Mouse (Mus musculus): ENCODE measurements around the gene Colec11.

The Colec11 gene

DNA sequence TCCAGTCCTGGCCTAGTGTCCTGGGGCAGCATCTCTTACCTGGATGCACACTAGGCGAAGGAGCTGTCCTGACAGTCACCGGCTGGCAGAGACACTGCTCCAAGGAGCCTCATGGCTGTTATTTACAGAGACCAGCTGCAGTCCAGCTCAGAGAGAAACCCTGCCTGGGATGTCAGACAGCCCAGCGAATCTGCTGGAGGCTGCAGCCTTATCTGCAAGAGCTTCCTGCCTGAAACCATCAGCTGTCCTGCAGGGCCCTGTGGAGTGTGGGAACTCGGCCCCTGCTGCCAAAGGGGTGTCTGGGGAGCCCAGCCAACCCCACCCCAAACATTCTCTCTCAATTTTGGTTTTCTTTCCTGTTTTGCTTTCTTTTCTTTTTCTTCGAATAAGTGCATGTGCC is at the start of gene Colec11:
Gene Colec11, minus strand, starts transcription at position 183 of the 400 bp plus-strand sequence.
- no peak for DNase-seq (ENCODE audit: low spot score in 2 of 2)

DNA sequence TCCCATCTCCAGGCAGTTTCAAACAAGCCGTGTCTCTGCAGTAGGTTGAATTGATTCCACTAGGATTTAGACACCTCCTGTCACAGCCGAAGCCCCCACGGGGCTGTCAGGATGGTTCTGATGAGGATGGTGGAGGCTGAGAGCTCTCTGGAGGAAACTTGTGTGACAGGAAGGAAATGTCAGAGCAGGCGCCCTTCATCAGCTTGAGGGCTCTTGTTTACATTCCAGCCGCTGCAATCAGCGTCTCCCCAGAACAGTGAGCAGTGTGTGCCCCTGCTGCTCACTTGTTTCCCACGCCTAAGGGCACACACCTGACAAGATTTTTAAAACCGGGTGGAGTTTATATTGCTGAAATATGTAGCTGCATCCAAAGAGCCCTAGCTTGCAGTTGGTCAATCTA is 44.1 kb upstream of the Colec11 start:
- no peak for DNase-seq (ENCODE audit: low spot score in 2 of 2)

DNA sequence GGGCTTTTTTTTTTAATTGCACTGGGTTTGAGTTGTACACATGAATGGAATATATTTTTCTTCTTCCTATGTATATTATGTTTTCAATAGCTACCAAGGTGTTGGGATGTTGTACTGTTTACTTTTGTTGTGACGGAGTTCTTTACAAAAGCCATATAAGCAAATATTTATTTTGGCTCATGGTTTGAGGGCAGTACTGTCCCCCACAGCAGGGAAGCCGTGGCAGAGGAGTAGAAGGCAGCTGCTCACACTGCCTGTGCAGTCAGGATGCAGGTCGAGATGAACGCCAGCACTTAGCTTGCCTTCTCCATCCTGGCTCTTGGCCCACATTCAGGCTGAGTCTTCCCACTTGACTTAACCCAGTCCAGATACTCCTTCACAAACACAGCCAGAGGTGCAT is 43.6 kb upstream of the Colec11 start:
- no peak for DNase-seq (ENCODE audit: low spot score in 2 of 2)

DNA sequence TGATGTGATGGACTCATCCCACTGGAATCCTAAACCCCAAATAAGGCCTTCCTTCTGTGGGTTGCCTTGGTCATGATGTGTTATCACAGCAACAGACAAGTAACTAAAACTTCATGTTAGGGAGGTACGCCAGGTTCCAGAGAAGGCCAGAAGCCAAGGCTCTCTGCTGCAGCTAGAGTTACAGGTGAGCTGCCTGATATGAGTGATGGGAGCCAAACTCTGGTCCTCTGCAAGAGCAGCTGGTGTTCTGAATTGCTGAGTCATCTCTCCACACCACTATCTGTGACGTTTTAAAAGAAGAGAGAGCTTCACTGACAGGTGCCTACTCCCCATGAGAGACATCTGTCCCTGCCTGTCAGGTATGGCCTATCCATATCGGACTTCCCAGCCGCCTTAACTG is 39.5 kb upstream of the Colec11 start:
- no peak for DNase-seq (ENCODE audit: low spot score in 2 of 2)

DNA sequence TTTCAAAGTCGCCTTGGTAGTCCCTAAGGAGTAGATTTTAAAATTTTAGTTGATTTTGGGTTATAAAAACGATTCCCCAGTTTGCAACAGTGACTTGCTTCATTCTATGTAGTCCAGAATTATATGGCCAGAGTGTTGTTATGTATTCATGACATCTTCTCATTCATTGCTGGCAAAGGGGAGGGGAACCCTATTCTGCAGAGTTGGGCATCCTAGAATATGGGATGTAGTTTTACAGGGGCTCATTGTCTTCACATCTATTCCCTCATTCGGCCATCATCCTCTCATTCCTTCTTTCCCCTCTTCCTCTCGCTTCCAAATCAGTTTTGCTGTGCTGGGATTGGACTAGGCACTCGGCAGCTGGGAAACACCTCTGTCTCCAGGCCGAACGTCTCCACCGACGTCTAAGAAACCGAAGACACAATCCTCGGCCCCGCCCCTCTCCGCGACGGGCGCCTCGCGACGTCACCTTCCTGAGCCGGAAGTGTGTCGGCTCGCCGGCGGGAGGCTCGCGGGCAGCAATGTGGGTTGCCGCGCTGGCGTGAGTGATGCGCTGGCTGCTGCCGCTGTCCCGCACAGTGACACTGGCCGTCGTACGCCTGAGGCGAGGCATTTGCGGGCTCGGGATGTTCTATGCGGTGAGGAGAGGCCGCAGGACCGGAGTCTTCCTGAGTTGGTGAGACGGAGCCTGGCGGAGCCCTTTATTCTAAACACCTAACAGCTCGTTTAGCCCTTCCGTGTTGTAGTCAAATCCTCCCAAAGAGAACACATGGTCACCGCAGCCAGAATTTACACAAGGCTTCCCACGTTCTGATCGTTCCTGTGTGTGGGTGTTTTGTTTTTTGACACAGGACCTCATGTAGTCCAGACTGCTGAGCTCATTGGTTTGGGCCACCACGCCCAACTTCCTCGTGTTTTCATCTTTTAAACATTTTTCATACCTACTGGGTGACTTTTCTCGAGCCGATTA is 26.2 kb upstream of the Colec11 start, which contains the start of gene Rnaseh1:
Gene Rnaseh1, plus strand, starts transcription at position 462 of the 970 bp plus-strand sequence.
- DNase-seq (ENCODE audit: low spot score in 2 of 2) = peak; percentile 84 to 87

DNA sequence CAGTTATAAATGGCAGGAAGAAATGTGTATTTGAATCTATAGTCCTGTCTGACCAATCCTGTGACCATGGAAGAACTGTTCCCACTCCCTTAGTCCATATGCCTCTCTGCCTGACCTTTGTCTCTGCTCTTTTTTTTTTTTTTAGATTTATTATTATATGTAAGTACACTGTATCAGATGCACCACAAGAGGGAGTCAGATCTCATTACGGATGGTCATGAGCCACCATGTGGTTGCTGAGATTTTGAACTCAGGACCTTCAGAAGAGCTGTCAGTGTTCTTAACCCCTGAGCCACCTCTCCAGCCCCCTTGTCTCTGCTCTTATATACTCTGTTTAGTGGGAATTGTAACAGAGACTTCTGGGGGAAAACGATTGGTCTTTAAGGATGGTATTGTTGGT is 15.6 kb upstream of the Colec11 start:
- DNase-seq (ENCODE audit: low spot score in 2 of 2) = no peak

DNA sequence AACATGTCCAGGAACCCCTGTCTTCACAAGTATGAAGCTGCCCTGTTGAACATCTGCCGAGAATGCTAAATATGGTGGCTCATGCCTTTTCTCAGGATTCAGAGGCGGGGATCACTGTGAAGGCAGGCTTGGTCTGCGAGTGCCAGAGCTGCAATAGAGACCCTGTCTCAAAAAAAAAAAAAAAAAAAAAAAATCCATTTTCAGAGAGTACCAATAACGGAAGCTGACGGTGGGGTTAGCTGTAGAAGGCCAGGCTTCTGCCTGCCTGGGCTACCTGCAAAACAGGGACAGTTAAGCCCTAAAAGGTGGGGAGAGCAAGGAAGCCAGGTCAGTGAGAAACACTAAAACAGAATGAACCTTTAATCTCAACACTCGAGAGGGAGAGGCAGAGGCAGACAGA is 13.4 kb upstream of the Colec11 start:
- no peak for DNase-seq (ENCODE audit: low spot score in 2 of 2)

DNA sequence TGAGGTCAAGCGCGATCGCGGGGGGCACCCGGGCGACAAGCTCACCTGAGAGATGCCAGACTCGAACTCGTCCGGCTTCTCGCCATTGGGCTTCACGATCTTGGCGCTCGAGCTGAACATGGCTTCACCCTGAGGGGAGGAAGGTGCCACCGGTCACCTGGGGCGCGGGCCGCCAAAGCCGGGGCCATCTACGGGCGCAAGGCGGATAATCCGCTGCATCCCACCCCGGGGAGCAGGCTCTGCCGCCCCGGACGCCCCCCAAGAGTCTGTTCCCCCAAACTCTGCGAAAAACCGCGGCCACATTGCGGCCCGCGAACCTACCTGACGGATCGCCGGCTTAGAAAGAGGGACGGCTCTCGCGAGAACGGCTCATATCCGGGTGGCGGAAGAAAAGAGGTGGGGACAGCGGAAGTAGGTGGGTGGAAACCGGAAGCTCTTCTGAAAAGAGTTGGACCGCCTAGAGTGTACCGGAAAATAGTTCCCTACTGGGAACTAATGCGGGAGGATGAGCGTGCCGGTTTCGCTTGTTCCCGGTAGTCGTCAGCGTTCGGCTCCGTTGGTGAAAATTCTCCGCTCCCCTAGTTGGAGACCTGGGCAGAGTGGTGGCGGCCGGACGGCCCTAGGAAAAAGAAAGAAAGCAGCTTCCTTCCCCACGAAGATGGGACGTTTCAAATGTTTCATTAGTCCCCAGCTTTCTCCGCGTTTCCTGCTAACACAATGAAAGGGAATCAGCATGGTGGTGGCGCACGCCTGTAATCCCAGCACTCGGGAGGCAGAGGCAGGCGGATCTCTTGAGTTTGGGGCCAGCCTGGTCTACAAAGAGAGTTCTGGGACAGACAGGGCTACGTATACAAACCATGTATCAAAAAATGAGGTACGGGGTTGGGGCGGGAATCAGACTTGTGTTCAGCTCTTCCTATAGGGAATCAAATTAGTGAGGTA is 12.6 kb upstream of the Colec11 start, which contains the start of gene Rps7:
Gene Rps7, minus strand, starts transcription at position 419 of the 942 bp plus-strand sequence.
- DNase-seq (ENCODE audit: low spot score in 2 of 2) = peak; percentile 92 to 94

DNA sequence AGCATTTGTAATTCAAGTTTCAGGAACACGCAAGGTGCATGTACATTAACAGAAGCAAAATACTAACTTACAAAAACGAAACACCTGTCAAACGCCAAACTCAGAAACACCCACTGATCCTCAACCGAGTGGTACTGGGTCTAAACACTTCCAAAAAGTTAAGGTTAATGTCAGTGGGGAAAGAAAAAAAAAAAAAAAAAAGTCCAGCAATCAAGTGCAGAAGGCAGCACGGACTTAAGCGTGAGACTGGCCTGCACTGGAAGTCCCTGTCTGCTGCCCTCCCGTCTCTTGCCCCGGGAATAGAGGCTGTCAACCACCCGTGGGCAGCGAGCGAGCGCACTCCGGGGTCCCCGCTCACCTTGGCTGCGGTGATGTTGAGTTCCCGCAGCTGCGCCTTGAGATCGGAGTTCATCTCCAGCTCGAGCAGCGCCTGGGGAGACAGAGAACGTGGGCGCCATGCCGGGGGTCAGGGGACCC is 11.9 kb upstream of the Colec11 start:
- DNase-seq (ENCODE audit: low spot score in 2 of 2) = no peak

DNA sequence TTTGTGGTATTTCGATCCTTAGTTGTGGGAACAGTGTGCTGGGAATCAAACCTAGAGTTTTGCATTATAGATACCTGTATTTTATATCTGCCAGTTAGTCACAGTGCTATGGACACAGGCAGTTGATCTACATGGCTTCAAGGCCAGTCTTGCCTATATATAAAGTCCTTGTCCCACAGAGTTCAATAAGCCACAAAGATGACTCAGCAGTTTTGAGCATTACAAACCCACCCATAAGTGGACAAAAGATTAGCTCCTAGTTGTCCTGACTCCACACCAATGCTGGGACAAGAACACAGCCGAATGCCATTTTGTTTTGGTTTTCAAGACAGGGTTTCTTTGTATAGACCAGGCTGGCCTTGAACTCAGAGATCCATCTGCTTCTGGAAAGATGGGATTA is 5.3 kb upstream of the Colec11 start:
- no peak for DNase-seq (ENCODE audit: low spot score in 2 of 2)

DNA sequence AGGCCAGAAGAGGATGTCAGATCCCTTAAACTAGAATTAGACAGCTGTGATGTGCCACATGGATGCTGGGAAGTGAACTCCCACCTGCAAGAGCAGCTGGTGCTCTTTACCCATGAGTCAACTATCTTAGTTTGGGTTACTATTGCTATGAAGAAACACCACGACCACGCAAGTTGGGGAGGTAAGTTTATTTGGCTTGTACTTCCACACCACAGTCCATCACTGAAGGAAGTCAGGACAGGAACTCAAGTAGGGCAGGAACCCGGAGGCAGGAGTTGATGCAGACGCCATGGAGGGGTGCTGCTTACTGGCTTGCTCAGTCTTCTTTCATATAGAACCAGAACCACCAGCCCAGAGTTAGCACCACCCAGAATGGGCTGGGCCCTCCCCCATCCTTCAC is 3.9 kb upstream of the Colec11 start:
- DNase-seq (ENCODE audit: low spot score in 2 of 2) = no peak

DNA sequence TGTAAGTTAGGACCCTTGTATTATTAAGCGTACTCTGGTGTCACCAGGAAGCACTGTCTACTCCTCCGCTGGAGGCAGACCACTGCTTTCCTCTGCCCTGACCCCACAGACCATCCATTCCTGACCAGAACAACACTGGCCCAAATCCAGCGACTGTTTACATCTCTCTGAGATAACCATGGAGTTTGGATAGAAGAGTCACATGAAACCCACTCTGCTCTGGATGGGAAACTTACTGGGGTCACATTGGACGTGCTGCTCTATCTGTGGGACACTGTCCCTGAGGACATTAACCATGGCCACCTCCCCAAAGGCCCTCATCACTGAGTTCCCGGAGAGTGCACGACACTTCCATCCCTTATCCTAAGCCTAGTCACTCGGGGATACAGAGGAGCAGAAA is 2.2 kb upstream of the Colec11 start:
- no peak for DNase-seq (ENCODE audit: low spot score in 2 of 2)

DNA sequence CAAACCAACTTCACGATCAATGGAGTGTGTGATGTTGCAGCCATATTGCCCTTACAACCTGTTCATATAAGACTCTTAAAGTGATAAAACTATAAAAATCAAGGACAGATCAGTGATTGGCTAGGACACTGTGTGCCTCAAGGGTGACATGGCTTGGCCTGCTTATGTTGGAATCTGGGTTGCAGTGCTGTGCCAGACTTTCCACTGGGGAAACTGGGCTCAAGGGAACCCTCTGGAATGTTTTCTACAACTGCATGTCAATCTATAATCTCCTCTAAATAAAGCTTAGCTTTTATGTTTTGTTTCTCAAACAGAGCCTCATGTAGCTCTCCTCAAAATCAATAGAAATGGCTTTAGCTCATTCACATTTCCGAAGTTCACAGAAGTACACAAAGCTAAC is 1.1 kb upstream of the Colec11 start:
- no peak for DNase-seq (ENCODE audit: low spot score in 2 of 2)

DNA sequence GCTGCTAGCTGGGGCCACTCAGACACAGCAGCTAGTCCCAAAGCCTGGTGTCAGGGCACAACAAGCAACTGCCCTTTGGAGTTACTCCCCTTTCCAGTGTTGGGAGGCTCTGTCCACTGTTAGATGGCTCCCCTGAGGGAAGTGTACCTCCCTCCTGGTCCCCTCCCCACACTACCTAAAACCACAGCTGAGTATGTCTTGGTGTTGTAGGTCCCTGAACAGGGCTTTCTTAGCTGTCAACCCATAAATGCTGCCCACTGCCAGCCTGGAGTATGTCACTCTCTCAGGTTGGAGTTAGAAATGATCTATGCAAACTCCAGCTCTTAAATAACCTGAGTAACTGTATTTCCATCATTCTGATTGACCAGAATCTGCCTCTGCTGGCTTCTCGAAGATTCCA is 536 bp downstream of the Colec11 start:
- no peak for DNase-seq (ENCODE audit: low spot score in 2 of 2)

DNA sequence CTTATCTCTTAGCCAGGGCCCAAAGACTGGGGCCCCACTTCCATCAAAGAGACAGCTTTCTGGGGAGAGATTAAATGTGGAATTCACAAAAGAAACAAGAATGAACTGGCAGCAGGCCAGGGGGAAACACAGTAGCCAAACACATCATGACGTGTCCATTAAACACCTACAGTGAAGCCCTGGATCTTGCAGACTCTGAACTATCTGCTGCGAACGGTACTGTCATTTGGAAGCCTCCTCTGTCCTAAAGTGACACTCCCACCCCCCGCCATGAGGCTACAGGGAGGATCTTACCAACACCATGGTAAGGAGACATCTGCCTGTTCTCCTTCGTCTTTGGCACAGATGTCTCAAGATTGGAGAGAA is 1.0 kb downstream of the Colec11 start:
- DNase-seq (ENCODE audit: low spot score in 2 of 2) = no peak

DNA sequence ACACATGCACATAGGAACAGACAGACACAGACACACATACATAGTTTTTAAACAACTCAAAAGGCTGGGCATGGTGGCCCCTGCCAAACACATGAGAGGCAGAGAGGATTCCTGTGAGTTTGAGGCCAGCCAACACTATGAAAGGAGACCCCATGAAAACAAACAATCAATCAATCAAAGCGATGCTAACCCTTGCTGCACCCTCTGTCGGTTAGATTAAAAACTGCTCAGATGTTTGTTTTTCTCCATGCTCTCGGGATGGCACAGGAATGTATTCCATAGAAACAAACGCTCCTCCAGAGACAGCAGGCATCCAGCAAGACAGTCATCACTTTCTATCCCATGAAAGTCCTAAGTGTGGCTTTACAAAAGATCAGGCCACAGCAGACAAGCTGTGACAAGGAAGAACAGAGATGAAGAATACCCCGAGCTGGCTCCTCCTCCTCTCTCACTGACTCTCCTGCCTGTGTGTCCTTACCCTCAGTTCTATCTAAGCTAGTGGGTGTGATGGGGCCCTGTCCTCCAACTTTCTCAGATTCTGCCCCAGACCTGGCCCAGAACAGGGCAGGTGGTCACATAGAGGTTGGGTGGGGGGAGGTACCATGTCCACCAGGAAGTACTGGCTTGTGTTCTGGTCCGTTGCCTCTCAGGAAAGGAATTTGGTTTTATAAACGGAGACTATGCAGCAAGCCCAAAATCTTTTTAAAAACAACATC is 1.6 kb downstream of the Colec11 start:
- no peak for DNase-seq (ENCODE audit: low spot score in 2 of 2)

DNA sequence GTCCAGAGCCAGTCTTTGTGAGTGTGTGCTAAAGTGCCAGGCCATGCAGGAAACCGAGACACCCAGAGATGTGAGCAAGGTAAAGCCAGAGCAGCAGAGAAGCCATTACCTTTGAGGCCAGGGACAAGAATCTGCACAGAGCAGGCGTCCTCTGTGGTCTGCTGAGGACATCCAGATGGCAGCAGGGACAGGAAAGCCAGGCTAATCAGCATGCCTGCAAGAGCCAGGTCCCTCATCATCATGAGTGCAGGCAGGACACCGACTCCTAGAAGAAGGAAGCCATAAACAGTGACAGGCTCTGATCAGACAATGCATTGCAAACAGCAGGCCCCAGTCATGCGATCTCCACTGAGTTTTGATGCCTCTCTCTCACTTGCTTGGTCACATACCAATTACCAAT is 5.9 kb downstream of the Colec11 start:
- no peak for DNase-seq (ENCODE audit: low spot score in 2 of 2)

DNA sequence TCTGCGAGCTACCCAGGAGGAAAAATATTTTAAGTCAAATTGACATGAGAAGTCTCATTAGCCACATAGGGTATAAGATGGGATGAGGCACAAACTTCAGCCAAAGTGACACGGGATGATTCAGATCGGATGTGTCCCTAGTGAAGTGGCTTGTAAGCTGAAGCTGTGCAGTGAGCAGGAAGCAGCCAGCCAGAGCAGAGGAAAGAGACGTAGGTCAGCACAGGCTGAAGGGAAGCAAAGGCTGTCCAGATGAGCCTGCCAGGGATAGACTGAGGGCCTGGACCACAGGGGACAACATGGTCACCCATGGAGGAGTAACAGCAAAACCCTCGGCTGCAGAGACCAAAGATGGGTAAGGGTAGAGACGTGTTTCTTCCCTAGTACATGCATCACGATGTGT is 8.8 kb downstream of the Colec11 start:
- DNase-seq (ENCODE audit: low spot score in 2 of 2) = no peak

DNA sequence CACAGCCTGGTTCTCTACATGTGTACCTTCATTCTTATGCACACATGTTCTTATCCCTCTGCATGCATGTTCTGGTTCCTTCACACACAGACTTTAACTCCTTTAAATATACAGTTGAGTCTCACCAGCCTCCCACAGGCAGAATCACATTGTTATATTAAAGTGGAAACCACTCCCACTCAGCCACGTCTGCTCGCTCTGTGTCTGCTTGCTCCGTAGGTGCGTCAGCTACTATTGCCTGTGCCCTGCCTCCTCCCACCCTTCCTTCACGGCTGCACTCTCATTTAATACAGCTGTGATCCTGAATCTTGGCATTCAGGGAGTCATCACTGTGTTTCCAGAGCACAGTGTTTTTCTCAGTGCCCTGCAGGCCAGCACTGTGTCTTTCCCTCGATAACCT is 10.8 kb downstream of the Colec11 start:
- DNase-seq (ENCODE audit: low spot score in 2 of 2) = no peak

DNA sequence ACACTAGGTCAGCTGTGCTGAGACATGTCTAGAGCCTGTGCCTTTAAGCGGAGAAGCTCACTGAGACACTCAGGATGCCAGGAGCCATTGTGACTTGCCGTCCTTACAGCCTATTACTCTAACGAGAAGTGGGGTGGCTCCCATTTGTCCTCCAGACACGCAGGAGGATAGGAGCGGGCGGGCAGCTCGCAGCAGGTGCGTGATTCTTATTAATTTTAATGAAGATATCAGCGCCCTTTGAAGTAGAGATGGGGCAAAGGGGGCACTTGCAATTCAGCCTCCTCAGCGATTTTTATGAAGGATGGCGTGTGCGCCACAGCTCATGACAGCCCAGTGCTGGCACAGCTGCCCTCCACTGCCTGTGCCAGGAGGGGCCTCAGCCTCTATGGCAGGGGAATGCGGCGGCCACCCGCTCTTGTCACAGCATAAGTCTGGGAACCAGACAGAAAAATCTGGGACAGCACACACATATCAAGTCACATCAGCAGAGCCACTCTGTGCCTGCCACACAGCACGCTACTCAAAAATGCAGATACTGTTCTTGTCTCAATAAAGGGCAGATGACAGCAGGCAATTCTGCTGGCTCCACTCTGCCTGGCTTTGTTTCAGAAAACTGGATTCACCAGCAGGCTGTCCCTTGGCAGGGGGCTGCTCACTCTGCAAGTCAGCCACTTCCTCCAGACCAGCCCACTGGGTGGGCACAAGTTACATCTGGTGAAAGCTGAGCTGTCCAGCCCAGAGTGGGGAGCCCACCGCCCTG is 15.5 kb downstream of the Colec11 start:
- DNase-seq (ENCODE audit: low spot score in 2 of 2) = no peak

DNA sequence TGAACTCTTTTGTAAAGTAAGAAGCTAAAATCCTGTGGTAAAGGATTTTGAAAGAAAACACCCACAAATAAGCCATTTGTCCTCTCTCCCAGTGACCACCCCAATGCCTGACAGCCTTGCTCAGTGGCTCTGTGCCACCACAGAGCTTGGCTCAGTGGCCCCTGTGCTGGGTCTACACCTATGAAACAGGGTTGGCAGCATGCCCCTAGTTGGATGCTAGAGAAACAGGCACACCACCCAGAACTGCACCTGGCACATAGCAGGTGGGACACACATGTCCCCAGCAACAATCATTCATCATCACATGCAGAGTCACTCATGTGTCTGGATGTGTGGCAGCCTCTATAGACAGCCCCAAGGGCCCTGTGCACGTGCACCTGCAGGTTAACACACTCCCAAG is 19.7 kb downstream of the Colec11 start:
- no peak for DNase-seq (ENCODE audit: low spot score in 2 of 2)
